Mouse (Mus musculus) cerebellum, postnatal 10 days (tissue): ENCODE results near the gene Man1c1.

ENCODE experiments used
- DNase-seq, 2 experiments: peaks; one replicate each; pipeline ENCODE4 v3.0.0; 2021; ENCODE audit warnings: mixed read lengths in 2 of 2

The Man1c1 gene

GRCm38 (mm10) chr4:134723251-134723650, 19.2 kb upstream of the Man1c1 start:
- no peak for DNase-seq

GRCm38 (mm10) chr4:134721076-134721475, 17.0 kb upstream of the Man1c1 start:
- DNase-seq: no peak

DNA sequence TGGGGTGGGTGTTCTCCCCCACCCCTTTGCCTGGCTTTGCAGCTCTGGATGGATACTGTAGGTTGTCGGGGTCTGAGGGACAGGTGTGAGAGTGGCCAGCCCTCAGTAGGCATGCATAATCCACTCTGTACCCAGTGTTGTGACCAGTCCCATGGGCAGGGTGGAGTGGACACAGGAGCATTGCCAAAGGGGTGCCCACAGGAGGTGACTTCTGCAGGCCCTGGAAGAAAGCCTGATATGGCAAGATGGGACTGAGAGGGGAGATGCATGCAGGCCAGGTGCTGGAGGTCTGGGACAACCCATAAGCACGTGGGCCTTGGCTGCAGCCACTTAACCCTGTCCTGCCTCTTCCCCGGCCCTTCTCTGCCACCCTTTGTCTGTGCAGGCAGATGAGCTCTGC, 16.3 kb upstream of the Man1c1 start:
- DNase-seq: no peak

- DNase-seq: no peak
These were observed 15.4 kb upstream of the Man1c1 start for GRCm38 (mm10) chr4:134719489-134719888.

GRCm38 (mm10) chr4:134713937-134714336, 9.8 kb upstream of the Man1c1 start:
- DNase-seq: peak; percentile 93

GRCm38 (mm10) chr4:134705311-134705710, 1.2 kb upstream of the Man1c1 start:
- DNase-seq: no peak

DNA sequence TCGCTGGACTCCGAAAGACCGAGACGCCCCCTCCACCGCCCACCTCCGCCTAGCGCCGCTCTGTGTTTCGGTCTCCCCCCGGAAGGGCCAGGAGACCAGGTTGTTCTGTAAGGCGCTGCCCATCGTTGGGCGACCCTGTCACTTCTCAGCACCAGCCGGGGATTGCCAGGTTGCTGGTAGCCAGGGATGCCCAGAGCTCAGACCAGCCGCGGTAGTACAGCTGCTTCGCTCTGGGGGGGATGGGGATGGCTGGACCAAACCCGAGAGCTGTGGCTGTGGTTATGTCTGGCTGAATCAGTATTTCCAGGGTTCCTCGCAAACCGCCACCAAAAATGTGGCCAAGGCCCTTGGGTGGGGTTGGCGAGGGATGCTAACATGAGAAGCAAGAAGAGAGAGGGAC, 500 bp upstream of the Man1c1 start:
- no peak for DNase-seq

DNA sequence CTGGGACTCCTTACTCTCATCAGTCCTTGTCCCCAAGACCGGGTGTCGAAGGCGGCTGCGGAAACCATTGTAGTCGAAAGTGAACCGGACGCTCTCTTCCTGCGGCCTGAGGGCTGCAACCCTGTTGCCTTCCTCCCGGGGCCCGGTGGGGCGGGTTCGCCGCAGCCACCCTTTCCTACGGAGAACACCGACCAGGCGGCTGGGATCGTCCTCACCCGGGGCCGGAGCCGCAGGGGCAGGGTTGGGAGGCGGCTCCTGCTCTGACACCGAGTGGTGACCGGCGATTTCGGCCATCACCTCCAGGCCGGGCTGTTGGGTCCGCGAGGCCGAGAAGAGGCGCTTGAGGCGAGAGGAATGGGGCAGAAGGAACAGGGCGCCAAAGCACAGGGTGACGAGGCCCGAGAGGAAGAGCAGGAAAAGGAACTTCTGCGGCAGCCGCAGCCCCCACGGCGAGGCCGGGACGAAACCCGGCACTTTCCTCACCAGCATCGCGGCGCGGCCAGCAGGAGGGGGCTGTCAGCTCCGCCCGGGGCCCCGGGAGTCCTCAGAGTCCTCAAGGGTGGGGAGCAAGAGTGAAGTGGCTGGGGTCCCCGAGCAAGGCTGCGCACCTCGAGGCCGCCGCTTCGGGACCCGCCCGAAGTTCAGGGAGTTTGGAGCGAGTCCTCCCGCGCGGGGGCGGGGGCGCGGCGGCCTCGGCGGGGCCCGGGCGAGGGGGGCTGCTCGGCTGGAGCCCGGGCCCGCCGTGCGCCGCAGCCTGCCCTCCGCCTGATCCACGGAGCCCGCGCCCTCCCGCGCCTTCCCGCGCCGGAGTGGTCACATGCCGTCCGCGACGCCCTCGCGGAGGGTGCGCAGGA, 882 bp downstream of the Man1c1 start:
- peak; percentile 53 to 62 for DNase-seq

- peak; percentile 93 to 94 for DNase-seq
These were observed 2.2 kb downstream of the Man1c1 start for GRCm38 (mm10) chr4:134701934-134702333.

DNA sequence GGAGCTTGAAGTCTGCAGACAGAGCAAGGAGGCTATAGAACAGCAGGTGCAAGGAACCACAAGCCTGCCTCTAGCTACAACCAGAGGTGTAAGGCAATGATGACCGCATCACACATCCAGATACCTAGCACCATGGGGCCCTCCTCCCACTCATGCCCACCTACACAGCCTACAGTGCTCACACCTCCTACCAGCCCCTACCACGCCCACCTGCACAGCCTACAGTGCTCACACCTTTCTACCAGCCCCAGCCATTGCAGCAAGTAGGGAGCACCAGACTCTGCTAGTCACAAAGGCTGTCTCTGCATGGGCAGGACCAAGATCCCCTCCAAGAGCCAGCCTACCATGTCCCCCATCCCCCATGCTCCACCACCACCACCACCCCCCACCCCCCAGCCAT, 3.2 kb downstream of the Man1c1 start:
- no peak for DNase-seq

DNA sequence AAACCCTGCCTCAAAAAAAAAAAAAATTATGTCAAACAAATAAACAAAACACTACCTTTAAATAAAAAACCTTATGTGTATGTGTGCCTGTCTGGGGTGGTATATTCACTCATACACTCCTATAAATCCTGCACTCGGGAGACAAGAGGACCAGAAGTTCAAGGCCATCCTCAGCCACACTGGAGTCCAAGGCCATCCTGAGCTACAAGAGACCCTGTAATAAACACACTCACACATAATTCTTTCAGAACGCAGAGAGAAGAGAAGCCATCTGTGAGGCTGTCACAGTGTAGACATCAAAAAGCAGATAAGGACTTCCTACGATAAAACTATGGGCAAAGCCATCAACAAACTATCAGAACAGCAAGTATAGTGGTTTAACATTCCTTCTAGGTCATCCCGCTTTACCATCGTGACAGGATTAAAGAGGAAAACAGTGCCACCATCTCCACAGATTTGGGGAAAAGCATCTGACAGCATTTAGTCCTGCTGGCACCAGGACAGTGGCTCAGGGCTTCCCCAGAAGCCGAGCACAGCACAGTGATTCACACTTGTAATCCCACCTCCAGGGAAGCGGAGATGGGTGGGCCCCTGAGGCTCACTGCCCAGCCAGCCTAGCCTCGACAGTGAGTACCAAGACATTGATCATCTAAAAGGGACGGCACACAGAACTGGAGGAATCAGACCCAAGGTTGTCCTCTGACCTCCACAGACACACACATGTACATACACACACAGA, 10.7 kb downstream of the Man1c1 start:
- no peak for DNase-seq

DNA sequence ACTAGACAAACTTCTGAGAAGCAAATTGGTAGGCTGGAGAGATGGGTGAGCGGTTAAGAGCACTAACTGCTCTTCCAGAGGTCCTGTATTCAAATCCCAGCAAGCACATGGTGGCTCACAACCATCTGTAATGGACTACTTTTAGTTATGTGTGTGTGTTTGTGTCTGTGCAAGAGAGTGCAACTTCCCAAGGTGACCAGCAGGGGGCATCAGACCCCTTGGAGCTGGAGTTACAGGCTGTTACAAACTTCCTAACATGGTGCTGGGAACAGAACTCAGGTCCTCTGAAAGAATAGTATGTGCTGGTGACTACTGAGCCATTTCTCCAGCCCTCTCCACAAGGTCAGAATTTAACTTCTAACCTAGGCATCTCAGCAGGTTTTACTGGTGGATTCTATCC, 11.7 kb downstream of the Man1c1 start:
- no peak for DNase-seq

GRCm38 (mm10) chr4:134686022-134686661, 17.9 kb downstream of the Man1c1 start:
- no peak for DNase-seq

GRCm38 (mm10) chr4:134684637-134685338, 19.3 kb downstream of the Man1c1 start:
- DNase-seq: peak; percentile 51 to 65

DNA sequence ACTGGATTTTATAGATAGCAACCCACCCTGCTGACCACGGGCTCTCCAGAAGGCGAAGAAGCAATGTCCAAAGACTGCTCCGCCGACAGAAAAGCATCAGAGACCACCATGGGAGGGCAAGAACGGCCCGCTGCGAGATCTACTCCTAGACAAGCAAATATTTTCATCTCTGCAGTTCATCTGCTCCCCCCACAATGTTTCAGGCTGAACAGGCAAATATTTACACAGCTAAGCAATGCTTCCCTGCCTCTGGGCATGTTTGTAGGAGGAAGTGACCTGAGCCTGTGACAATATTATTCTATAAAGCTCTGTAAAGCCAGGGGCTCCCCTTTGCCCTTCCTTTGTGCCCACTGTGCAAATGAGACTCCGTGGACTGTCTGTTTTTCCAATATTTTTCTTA, 20.2 kb downstream of the Man1c1 start:
- DNase-seq: no peak

DNA sequence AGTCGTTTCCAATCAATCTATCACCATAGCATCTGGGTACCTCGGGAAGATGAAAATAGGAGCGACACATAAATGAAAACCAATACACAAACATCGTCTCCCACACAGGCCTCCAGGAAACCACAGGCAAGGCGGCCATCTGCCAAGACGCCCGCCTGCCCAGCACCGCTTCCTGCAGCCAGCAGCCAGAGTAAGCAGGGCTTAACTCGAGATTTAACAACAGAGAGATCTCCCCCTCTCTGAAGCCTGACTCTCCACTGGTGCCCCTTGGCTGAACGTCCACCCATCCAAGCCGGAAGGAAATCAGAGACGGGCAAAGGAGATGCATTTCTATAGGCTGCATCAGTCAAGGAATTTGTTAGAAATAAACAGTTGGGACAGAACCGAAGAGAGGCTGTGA, 21.1 kb downstream of the Man1c1 start:
- peak; percentile 83 to 86 for DNase-seq

DNA sequence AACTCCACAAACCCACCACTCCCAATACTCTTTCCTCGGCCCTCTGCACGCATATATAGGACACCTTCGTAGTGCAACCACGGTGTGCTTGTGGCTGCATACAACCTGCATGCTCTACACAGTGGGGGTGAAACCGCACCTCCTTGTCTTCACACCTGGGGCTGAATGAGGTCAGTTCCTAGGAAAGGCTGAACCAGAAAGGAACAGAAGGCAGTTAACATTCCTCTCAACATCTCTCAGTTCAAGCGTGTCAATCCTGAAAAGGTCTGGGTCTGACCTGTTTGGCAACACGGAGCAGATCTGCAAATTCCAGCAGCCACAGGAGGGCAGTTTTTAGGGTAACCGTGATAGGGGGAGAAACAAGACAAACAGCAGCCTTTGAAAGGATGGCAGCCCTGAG, 21.7 kb downstream of the Man1c1 start:
- DNase-seq: no peak

- peak; percentile 38 to 43 for DNase-seq
These were observed 22.3 kb downstream of the Man1c1 start for GRCm38 (mm10) chr4:134681819-134682218.

DNA sequence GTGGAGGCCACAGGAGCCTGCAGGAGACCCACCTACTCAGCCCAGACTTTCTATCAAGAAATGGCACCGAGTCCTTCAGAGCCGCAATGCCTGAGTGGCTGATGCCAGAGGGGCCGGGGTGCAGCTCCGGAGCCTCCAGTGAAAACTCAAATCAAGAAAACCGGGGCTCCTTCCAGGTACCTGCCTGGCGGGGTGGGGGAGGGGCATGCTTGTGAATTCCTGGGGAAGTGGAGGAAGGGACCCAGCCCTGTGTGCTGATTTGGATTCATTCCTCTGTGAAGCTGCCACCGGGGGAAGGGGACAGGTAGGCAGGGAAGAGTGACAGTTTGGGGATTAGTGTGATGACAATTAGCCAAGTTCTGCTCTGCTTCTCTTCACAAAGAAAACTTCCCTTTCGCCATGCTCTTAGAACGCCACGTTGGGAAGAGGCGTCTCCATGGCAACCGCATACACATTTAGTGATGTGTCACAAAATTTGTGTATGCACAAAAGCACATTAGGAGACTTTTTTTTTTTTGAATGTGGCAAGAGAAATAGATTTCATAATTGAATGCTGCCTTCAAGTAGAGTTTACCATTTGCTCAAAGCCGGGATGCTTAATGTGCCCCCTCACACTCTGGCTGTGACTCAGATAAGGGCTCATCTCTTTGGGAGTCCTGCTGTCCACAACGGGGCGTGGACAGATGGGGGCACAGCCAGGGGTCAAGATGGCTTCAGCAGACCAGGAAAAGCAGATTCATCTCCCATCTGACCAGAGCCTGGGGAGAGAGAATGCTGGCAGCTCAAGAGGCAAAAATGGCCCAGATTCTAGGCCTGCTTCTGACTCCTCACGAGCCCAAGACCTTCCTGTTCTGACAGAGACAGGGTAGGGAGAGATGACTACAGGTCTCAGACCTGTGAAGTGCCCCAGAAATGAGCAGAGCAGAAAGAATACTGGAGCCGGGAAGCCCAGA, 26.3 kb downstream of the Man1c1 start:
- peak; percentile 75 to 88 for DNase-seq

GRCm38 (mm10) chr4:134675800-134676199, 28.3 kb downstream of the Man1c1 start:
- peak in 1 of 2 experiments; percentile 37 for DNase-seq

- peak in 1 of 2 experiments; percentile 53 for DNase-seq
These were observed 29.1 kb downstream of the Man1c1 start for GRCm38 (mm10) chr4:134674970-134675369.
